In the genomic region with DNA sequence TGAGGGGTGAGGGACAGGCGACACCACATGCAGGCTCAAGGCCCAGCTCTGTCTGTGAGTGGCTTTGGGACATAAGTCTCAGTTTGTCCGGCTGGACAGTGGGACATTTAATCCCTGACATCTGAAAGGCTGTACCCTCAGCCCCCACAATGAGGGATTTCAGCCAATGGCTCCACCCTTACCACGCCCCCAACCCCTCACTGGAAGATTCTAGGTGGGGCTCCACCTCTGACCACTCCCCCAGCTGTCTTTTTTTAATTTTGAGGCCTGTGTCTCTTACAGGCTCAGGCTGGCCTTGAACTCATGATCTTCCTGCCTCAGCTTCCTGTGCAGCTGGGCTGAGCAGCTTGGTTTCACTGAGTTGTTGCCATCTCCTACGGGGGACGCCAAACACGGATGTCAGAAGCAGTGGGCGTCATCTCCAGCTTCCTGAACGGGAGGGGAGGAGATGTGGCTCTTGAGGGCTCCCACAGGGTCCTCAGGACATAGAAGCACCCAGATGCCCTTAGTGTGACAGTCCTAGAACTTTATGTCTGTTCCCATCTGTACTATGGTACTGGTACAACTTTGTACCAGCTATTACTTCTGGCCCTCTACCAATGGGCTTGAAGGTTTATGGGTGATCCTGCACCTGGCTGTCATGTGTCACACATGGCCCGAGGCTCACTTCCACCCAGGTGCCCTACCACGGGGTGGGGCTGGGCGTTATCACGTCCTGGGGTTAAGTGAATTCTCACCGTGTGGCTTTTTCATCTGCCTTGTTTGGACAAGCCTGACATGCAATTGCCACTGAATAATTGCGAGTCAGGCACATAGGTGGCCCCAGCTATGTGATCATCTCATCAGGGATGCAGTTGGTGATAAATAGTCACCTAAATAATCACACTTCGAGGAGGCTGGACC, we compare ENCODE assay signal across 9 mouse cellular contexts. TPM values are rescaled to one million over a fixed set of nuclear protein-coding genes. Genes with fewer than 3 reads are reported as not detected.
DNase-seq lines count a peak whose midpoint lies in the region; ATAC-seq and TF ChIP-seq lines count a peak whose summit lies in the region.
"Had no signal": no experiment of that assay in that cellular context is flagged by ENCODE, and none has a peak within 500 bp of the region (broad histone marks: within the 10 kb centered on the region; RNA-seq: fewer than 3 reads in every experiment).

No protein-coding gene starts in this region.

- no peak overlapping the region for H3K4me2 ChIP-seq in intestine, embryonic 16.5 days (ENCODE audit: low read depth, low read length)
- no peak overlapping the region for H3K4me2 ChIP-seq in intestine, postnatal 0 days (replicated peaks; ENCODE audit: low read depth)
- H3K4me2 ChIP-seq in heart, embryonic 13.5 days: no peak overlapping the region

- H3K9ac ChIP-seq in intestine, embryonic 16.5 days (ENCODE audit: low read depth, low read length): 0 out of 2 replicates have a peak overlapping the region, but pooled peaks have one; percentile 29
- H3K9ac ChIP-seq in intestine, postnatal 0 days (ENCODE audit: low read depth, low read length): no peak overlapping the region
- peak overlapping the region; percentile 20; the same call in 1 of the 2 replicates for H3K9ac ChIP-seq in heart, embryonic 13.5 days
- H3K9ac ChIP-seq: liver, embryonic 15.5 days had no signal

- no peak overlapping the region for H3K27ac ChIP-seq in intestine, embryonic 16.5 days (ENCODE audit: low read length)
- no peak overlapping the region for H3K27ac ChIP-seq in intestine, postnatal 0 days (ENCODE audit: low read depth, low read length)
- no peak overlapping the region for H3K27ac ChIP-seq in heart, embryonic 13.5 days (replicated peaks)
- H3K27ac ChIP-seq in midbrain, embryonic 10.5 days (replicated peaks): no peak overlapping the region
- H3K27ac ChIP-seq: liver, embryonic 15.5 days had no signal

- peaks cover 25% of the 10 kb centered on the region for H3K4me1 ChIP-seq in intestine, embryonic 16.5 days (ENCODE audit: control insufficient read depth, insufficient read depth, low read length)
- 0 out of 2 replicates have a peak, but pooled peaks cover 4% of the 10 kb centered on the region for H3K4me1 ChIP-seq in intestine, postnatal 0 days (replicated peaks; ENCODE audit: control insufficient read depth, insufficient read depth, low read length)
- H3K4me1 ChIP-seq in heart, embryonic 13.5 days: peaks cover 37% of the 10 kb centered on the region
- H3K4me1 ChIP-seq in midbrain, embryonic 10.5 days: peaks cover 35% of the 10 kb centered on the region

- peak; percentile 22 for DNase-seq in urinary bladder, adult 2 months (ENCODE audit: low spot score)
- no peak for DNase-seq in urinary bladder, postnatal 10 days (ENCODE audit: low spot score)
- DNase-seq in midbrain, embryonic 10.5 days (ENCODE audit: low spot score): peak; percentile 11
- peak; percentile 36 for DNase-seq in thymus, postnatal 14 days
- DNase-seq in urinary bladder, adult 18-20 months (ENCODE audit: low spot score in 2 of 2): no peak

- ATAC-seq in intestine, embryonic 16.5 days: no peak
- ATAC-seq in intestine, postnatal 0 days: no peak
- no peak for ATAC-seq in heart, embryonic 13.5 days (ENCODE audit: extremely low read depth, insufficient number of reproducible peaks, low FRiP score, low TSS enrichment)

- WGBS in intestine, embryonic 16.5 days: 49% methylated on average over 15 of the region's 15 CpGs
- WGBS in intestine, postnatal 0 days: 45% methylated on average over 15 of the region's 15 CpGs
- WGBS in heart, embryonic 13.5 days: 51% methylated on average over 15 of the region's 15 CpGs
- 67% methylated on average over 15 of the region's 15 CpGs for WGBS in midbrain, embryonic 10.5 days

- no peak overlapping the region for H3K4me3 ChIP-seq in intestine, embryonic 16.5 days (ENCODE audit: low read length)
- no peak overlapping the region for H3K4me3 ChIP-seq in intestine, postnatal 0 days (ENCODE audit: low read depth, low read length)
- no peak overlapping the region for H3K4me3 ChIP-seq in heart, embryonic 13.5 days
- H3K4me3 ChIP-seq in midbrain, embryonic 10.5 days: no peak overlapping the region
- H3K4me3 ChIP-seq: liver, embryonic 15.5 days had no signal

- no peak for TF ChIP-seq CTCF in intestine, postnatal 0 days (IDR thresholded peaks at IDR 0.05; ENCODE audit: low read depth)

- no peaks in the 10 kb centered on the region for H3K36me3 ChIP-seq in intestine, embryonic 16.5 days (ENCODE audit: control insufficient read depth, insufficient read depth, low read length)
- H3K36me3 ChIP-seq in intestine, postnatal 0 days (ENCODE audit: control insufficient read depth, insufficient read depth): no peaks in the 10 kb centered on the region
- no peaks in the 10 kb centered on the region for H3K36me3 ChIP-seq in heart, embryonic 13.5 days
- no peaks in the 10 kb centered on the region for H3K36me3 ChIP-seq in midbrain, embryonic 10.5 days
- H3K36me3 ChIP-seq: liver, embryonic 15.5 days had no signal

- H3K9me3 ChIP-seq in intestine, embryonic 16.5 days (ENCODE audit: control insufficient read depth, low read length): no peaks in the 10 kb centered on the region
- no peaks in the 10 kb centered on the region for H3K9me3 ChIP-seq in intestine, postnatal 0 days (ENCODE audit: control insufficient read depth)
- no peaks in the 10 kb centered on the region for H3K9me3 ChIP-seq in heart, embryonic 13.5 days
- H3K9me3 ChIP-seq in midbrain, embryonic 10.5 days (replicated peaks): no peaks in the 10 kb centered on the region
- H3K9me3 ChIP-seq: liver, embryonic 15.5 days had no signal

- H3K27me3 ChIP-seq in intestine, embryonic 16.5 days (replicated peaks; ENCODE audit: control insufficient read depth, insufficient read depth, low read length): peaks cover 6% of the 10 kb centered on the region; the same call in 1 of the 2 replicates
- H3K27me3 ChIP-seq in intestine, postnatal 0 days (replicated peaks; ENCODE audit: control insufficient read depth, insufficient read depth, low read length): 0 out of 2 replicates have a peak, but pooled peaks cover 4% of the 10 kb centered on the region
- H3K27me3 ChIP-seq in heart, embryonic 13.5 days (replicated peaks): peaks cover 8% of the 10 kb centered on the region; the same call in 1 of the 2 replicates
- H3K27me3 ChIP-seq in midbrain, embryonic 10.5 days (ENCODE audit: low read depth, poor library complexity, severe bottlenecking): peaks cover 60% of the 10 kb centered on the region

RNA-seq across cellular contexts. Expression of gene Nfic, which starts 20.8 kb away (rescaled TPM):
- polyA plus RNA-seq in intestine, embryonic 16.5 days (2015; fragmentation: Nextera tagmentation; extraction: Ambion mirVana): 49.8 and 55.8 TPM in 2 replicates
- 29.2 and 35.1 TPM in 2 replicates for polyA plus RNA-seq in intestine, postnatal 0 days (2015; fragmentation: Nextera tagmentation; extraction: Ambion mirVana)
- polyA plus RNA-seq in urinary bladder, adult 2 months (2012; rRNA removed): 28.4 and 67.0 TPM in 2 replicates
- 56.6 and 57.4 TPM in 2 replicates for polyA plus RNA-seq in heart, embryonic 13.5 days (2015; fragmentation: Nextera tagmentation; extraction: Ambion mirVana)
- polyA plus RNA-seq in midbrain, embryonic 10.5 days (2016; fragmentation: Nextera tagmentation; extraction: Ambion mirVana): 8.7 and 11.7 TPM in 2 replicates

RNA-seq across cellular contexts. Expression of gene Smim24, which starts 41.8 kb away (rescaled TPM):
- 426 and 504 TPM in 2 replicates for polyA plus RNA-seq in intestine, embryonic 16.5 days (2015; fragmentation: Nextera tagmentation; extraction: Ambion mirVana)
- polyA plus RNA-seq in intestine, postnatal 0 days (2015; fragmentation: Nextera tagmentation; extraction: Ambion mirVana): 1,233 and 1,333 TPM in 2 replicates
- polyA plus RNA-seq in urinary bladder, adult 2 months (2012; rRNA removed): 5.0 and 6.9 TPM in 2 replicates
- polyA plus RNA-seq in heart, embryonic 13.5 days (2015; fragmentation: Nextera tagmentation; extraction: Ambion mirVana): 2.7 and 3.1 TPM in 2 replicates
- polyA plus RNA-seq in midbrain, embryonic 10.5 days (2016; fragmentation: Nextera tagmentation; extraction: Ambion mirVana): 1.7 and 2.3 TPM in 2 replicates

RNA-seq across cellular contexts. Expression of gene Gm48552, which starts 45.8 kb away (rescaled TPM):
- 0.55 and 1.8 TPM in 2 replicates for polyA plus RNA-seq in intestine, embryonic 16.5 days (2015; fragmentation: Nextera tagmentation; extraction: Ambion mirVana)
- polyA plus RNA-seq in intestine, postnatal 0 days (2015; fragmentation: Nextera tagmentation; extraction: Ambion mirVana): 0.31 TPM in 1 of 2 replicates, not detected in the other
- polyA plus RNA-seq in urinary bladder, adult 2 months (2012; rRNA removed): 2.7 and 3.6 TPM in 2 replicates
- polyA plus RNA-seq in heart, embryonic 13.5 days (2015; fragmentation: Nextera tagmentation; extraction: Ambion mirVana): 0.82 and 1.1 TPM in 2 replicates
- 1.7 and 2.9 TPM in 2 replicates for polyA plus RNA-seq in midbrain, embryonic 10.5 days (2016; fragmentation: Nextera tagmentation; extraction: Ambion mirVana)
- polyA plus RNA-seq: liver, embryonic 15.5 days had no signal

RNA-seq across cellular contexts. Expression of gene Celf5, which starts 47.9 kb away (rescaled TPM):
- polyA plus RNA-seq in intestine, embryonic 16.5 days (2015; fragmentation: Nextera tagmentation; extraction: Ambion mirVana): 1.4 and 1.5 TPM in 2 replicates
- polyA plus RNA-seq in intestine, postnatal 0 days (2015; fragmentation: Nextera tagmentation; extraction: Ambion mirVana): 0.76 and 1.0 TPM in 2 replicates
- 0.44 and 0.49 TPM in 2 replicates for polyA plus RNA-seq in urinary bladder, adult 2 months (2012; rRNA removed)
- 0.15 and 0.16 TPM in 2 replicates for polyA plus RNA-seq in heart, embryonic 13.5 days (2015; fragmentation: Nextera tagmentation; extraction: Ambion mirVana)
- 5.0 and 10.8 TPM in 2 replicates for polyA plus RNA-seq in midbrain, embryonic 10.5 days (2016; fragmentation: Nextera tagmentation; extraction: Ambion mirVana)
- polyA plus RNA-seq: liver, embryonic 15.5 days had no signal

RNA-seq across cellular contexts. Expression of gene Gm48551, which starts 50.3 kb away (rescaled TPM):
- polyA plus RNA-seq in intestine, embryonic 16.5 days (2015; fragmentation: Nextera tagmentation; extraction: Ambion mirVana): 2.9 and 3.7 TPM in 2 replicates
- 0.76 and 1.1 TPM in 2 replicates for polyA plus RNA-seq in intestine, postnatal 0 days (2015; fragmentation: Nextera tagmentation; extraction: Ambion mirVana)
- polyA plus RNA-seq in urinary bladder, adult 2 months (2012; rRNA removed): 3.6 and 3.8 TPM in 2 replicates
- 2.1 and 2.3 TPM in 2 replicates for polyA plus RNA-seq in heart, embryonic 13.5 days (2015; fragmentation: Nextera tagmentation; extraction: Ambion mirVana)
- 2.9 and 3.4 TPM in 2 replicates for polyA plus RNA-seq in midbrain, embryonic 10.5 days (2016; fragmentation: Nextera tagmentation; extraction: Ambion mirVana)

Comparison
In these comparisons a context has a peak if more than half of its experiments do, and no peak if none do; other contexts are left out.
1. DNase-seq: peak in urinary bladder, adult 2 months (single experiment), midbrain, embryonic 10.5 days (single experiment) and thymus, postnatal 14 days (single experiment); none in urinary bladder, postnatal 10 days (single experiment) and urinary bladder, adult 18-20 months (0 of 2).
2. RNA of gene Smim24, which starts 41.8 kb away (polyA plus RNA-seq): 1,233 to 1,333 TPM in intestine, postnatal 0 days and 426 to 504 TPM in intestine, embryonic 16.5 days; 5.0 to 6.9 TPM in urinary bladder, adult 2 months, 2.7 to 3.1 TPM in heart, embryonic 13.5 days and 1.7 to 2.3 TPM in midbrain, embryonic 10.5 days; every median in the first group is over 10 times any median in the second.